Mouse (Mus musculus) right cerebral cortex, postnatal 10 days (tissue): Measurements from ENCODE around the gene Arhgef16.

Source experiments
- DNase-seq, 2 experiments: peaks; one replicate each; pipeline ENCODE4 v3.0.0; 2021; ENCODE audit warnings: low spot score in 2 of 2

The Arhgef16 gene

DNA sequence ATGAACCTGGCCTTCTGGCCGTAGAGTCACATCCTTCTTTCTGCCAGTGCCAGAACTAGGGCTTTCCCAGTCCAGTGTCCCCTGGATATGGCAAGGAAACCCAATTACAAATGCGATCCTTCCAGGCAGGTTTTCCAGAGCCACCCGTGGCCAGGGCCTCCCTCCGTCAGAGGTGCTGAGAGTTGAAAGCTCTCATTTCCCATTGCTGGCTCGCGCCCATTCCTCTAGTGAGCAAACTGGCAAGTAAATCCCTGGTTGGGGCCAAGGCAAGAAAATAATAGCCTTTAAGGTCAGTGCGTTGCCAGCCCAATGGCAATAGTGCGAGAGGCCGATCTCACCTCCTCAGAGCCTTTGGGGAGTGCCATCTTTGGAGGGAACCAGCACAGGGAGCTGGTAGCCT, 71.9 kb downstream of the Arhgef16 start:
- no peak for DNase-seq
